Mouse (Mus musculus) erythroblast, embryonic 14.5 days (primary cell): ENCODE measurements around the gene Lcp2.

ENCODE experiments used
- GATA1 ChIP-seq: IDR thresholded peaks from 2 replicates; pipeline ENCODE4 v1.6.1; 2012; ENCODE audit warnings: low read length, inconsistent platforms, mixed read lengths
- TAL1 ChIP-seq: IDR thresholded peaks from 3 replicates; pipeline ENCODE4 v1.6.1; 2012; ENCODE audit warnings: low read length, inconsistent platforms, mixed read lengths

DNA sequence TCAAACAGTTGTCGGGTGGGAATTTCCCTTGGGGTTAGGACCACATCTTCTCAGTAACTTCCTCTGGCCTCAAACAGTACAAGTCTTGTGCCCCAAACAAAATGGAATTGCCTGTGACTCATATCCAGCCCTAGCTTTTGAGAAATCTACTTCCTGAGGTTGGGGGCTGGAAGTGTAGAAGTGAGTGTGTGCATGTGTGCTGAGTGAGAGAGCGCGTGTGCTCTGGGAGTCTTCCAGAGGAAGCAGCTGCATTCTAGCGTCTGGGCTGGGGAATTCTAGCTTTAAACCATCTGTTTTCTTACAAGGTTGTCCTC lies 35.9 kb upstream of the Lcp2 start:
- TF ChIP-seq GATA1 (no peak), TAL1 (no peak)
